Mouse (Mus musculus) embryonic facial prominence, embryonic 15.5 days (tissue): ENCODE data around the gene Ifngr2. TPM values are rescaled to one million over a fixed set of nuclear protein-coding genes. Genes with fewer than 3 reads are reported as not detected.

Experiments
- ATAC-seq: fragments of 200-750 bp; cut with Nextera tagmentation; 2 replicates; pipeline ENCODE4 v1.8.0; 2017; ENCODE audit warnings: low read depth, moderate TSS enrichment; ENCODE audit not compliant: insufficient number of reproducible peaks, low FRiP score, low TSS enrichment
- H3K27ac ChIP-seq: fragments of 300-500 bp; sonication (generic); replicated peaks from 2 replicates; pipeline ENCODE4 v1.5.1; 2015; ENCODE audit warnings: mild to moderate bottlenecking, inconsistent platforms
- H3K27me3 ChIP-seq: fragments of 300-500 bp; sonication (generic); 2 replicates; pipeline ENCODE4 v1.6.1; 2015; ENCODE audit warnings: inconsistent platforms
- H3K36me3 ChIP-seq: fragments of 300-500 bp; sonication (generic); 2 replicates; pipeline ENCODE4 v1.6.1; 2015; ENCODE audit warnings: mild to moderate bottlenecking, inconsistent platforms
- H3K4me1 ChIP-seq: fragments of 300-500 bp; sonication (generic); 2 replicates; pipeline ENCODE4 v1.6.1; 2015; ENCODE audit warnings: inconsistent platforms
- H3K4me2 ChIP-seq: fragments of 300-500 bp; sonication (generic); replicated peaks from 2 replicates; pipeline ENCODE4 v1.6.1; 2015; ENCODE audit warnings: mild to moderate bottlenecking, inconsistent platforms
- H3K4me3 ChIP-seq: fragments of 300-500 bp; sonication (generic); replicated peaks from 2 replicates; pipeline ENCODE4 v1.5.1; 2015; ENCODE audit warnings: mild to moderate bottlenecking, inconsistent platforms
- H3K9ac ChIP-seq: fragments of 300-500 bp; sonication (generic); 2 replicates; pipeline ENCODE4 v1.6.1; 2015; ENCODE audit warnings: inconsistent platforms
- H3K9me3 ChIP-seq: fragments of 300-500 bp; sonication (generic); replicated peaks from 2 replicates; pipeline ENCODE4 v1.6.1; 2016; ENCODE audit warnings: inconsistent platforms
- WGBS: fragments of 180-500 bp; shearing (Covaris S2); methylation state at CpG from one replicate; pipeline ENCODE4 v1.1.7; 2015; 5-methylcytosine and 5-hydroxymethylcytosine counted together
- polyA plus RNA-seq: library from polyadenylated mRNA; unstranded; fragments of >200 nt; fragmentation: Nextera tagmentation; extraction: Ambion mirVana; gene quantifications from 2 replicates; pipeline ENCODE4 v1.2.1, GENCODE M21; 2015

Ifngr2 gene
- polyA plus RNA-seq, 1 experiment from 2014 or later = 58.8 TPM

- Histone ChIP-seq H3K9me3 (no peaks in the 10 kb centered on the region), H3K9ac (no peak overlapping the region), H3K4me3 (no peak overlapping the region), H3K27me3 (no peaks in the 10 kb centered on the region), H3K36me3 (no peaks in the 10 kb centered on the region), H3K4me1 (peaks cover 16% of the 10 kb centered on the region), H3K4me2 (no peak overlapping the region), H3K27ac (no peak overlapping the region)
- 55% methylated on average over 3 of the region's 3 CpGs for WGBS
- no peak for ATAC-seq
Measured at GRCm38 (mm10) chr16:91593262-91593661, 46.4 kb downstream of the Ifngr2 start.

GRCm38 (mm10) chr16:91595076-91595475, 48.2 kb downstream of the Ifngr2 start:
- Histone ChIP-seq H3K4me1 (peaks cover 16% of the 10 kb centered on the region), H3K27me3 (0 out of 2 replicates have a peak, but pooled peaks cover 3% of the 10 kb centered on the region), H3K4me2 (no peak overlapping the region), H3K4me3 (no peak overlapping the region), H3K9ac (no peak overlapping the region), H3K36me3 (no peaks in the 10 kb centered on the region), H3K9me3 (no peaks in the 10 kb centered on the region), H3K27ac (no peak overlapping the region)
- no peak for ATAC-seq
- WGBS = 72% methylated on average over 6 of the region's 6 CpGs

- peak overlapping the region; percentile 92 for H3K4me2 ChIP-seq
- no peak overlapping the region for H3K9ac ChIP-seq
- 15% methylated on average over 9 of the region's 9 CpGs for WGBS
- ATAC-seq = no peak
- H3K27me3 ChIP-seq = 0 out of 2 replicates have a peak, but pooled peaks cover 3% of the 10 kb centered on the region
- H3K4me1 ChIP-seq = peaks cover 16% of the 10 kb centered on the region
- peak overlapping the region; percentile 66; the same call in 1 of the 2 replicates for H3K27ac ChIP-seq
- no peaks in the 10 kb centered on the region for H3K9me3 ChIP-seq
- H3K4me3 ChIP-seq = peak overlapping the region; percentile 92
- no peaks in the 10 kb centered on the region for H3K36me3 ChIP-seq
Measured at GRCm38 (mm10) chr16:91596397-91596778, 49.5 kb downstream of the Ifngr2 start.

- Histone ChIP-seq H3K4me2 (peak overlapping the region; percentile 92), H3K36me3 (no peaks in the 10 kb centered on the region), H3K9me3 (no peaks in the 10 kb centered on the region), H3K4me1 (peaks cover 16% of the 10 kb centered on the region), H3K9ac (peak overlapping the region; percentile 82), H3K27me3 (0 out of 2 replicates have a peak, but pooled peaks cover 3% of the 10 kb centered on the region), H3K27ac (peak overlapping the region; percentile 66), H3K4me3 (peak overlapping the region; percentile 92)
- WGBS = under 1% methylated on average over 75 of the region's 75 CpGs
- ATAC-seq = no peak; the same call in 1 of the 2 replicates
Measured at GRCm38 (mm10) chr16:91596779-91597671, 50.2 kb downstream of the Ifngr2 start.

GRCm38 (mm10) chr16:91597672-91598010, 50.8 kb downstream of the Ifngr2 start, which contains the start of gene Tmem50b:
TSS of gene Tmem50b (minus strand) at chr16:91597800.
- Histone ChIP-seq H3K9ac (peak within 1 kb of the TSS; percentile 82), H3K4me2 (peak within 1 kb of the TSS; percentile 92), H3K36me3 (no peaks in the 10 kb centered on the region), H3K4me1 (peaks cover 13% of the 10 kb centered on the region), H3K27ac (peak within 1 kb of the TSS; percentile 66), H3K4me3 (peak within 1 kb of the TSS; percentile 92), H3K9me3 (no peaks in the 10 kb centered on the region), H3K27me3 (0 out of 2 replicates have a peak, but pooled peaks cover 3% of the 10 kb centered on the region)
- ATAC-seq = peak; percentile 100
- 1% methylated on average over 34 of the region's 34 CpGs for WGBS

GRCm38 (mm10) chr16:91599242-91599641, 52.4 kb downstream of the Ifngr2 start:
- Histone ChIP-seq H3K9ac (no peak overlapping the region), H3K36me3 (no peaks in the 10 kb centered on the region), H3K4me2 (no peak overlapping the region), H3K4me3 (no peak overlapping the region), H3K27me3 (0 out of 2 replicates have a peak, but pooled peaks cover 3% of the 10 kb centered on the region), H3K4me1 (peaks cover 13% of the 10 kb centered on the region), H3K9me3 (no peaks in the 10 kb centered on the region), H3K27ac (no peak overlapping the region)
- no peak for ATAC-seq

- H3K4me3 ChIP-seq = no peak overlapping the region
- peaks cover 8% of the 10 kb centered on the region for H3K4me1 ChIP-seq
- no peak overlapping the region for H3K4me2 ChIP-seq
- ATAC-seq = no peak
- no peaks in the 10 kb centered on the region for H3K9me3 ChIP-seq
- 76% methylated on average over 4 of the region's 4 CpGs for WGBS
- H3K9ac ChIP-seq = no peak overlapping the region
- H3K36me3 ChIP-seq = no peaks in the 10 kb centered on the region
- 0 out of 2 replicates have a peak, but pooled peaks cover 3% of the 10 kb centered on the region for H3K27me3 ChIP-seq
- no peak overlapping the region for H3K27ac ChIP-seq
Measured at GRCm38 (mm10) chr16:91601081-91601480, 54.2 kb downstream of the Ifngr2 start.

GRCm38 (mm10) chr16:91601693-91602092, 54.8 kb downstream of the Ifngr2 start:
- no peak for ATAC-seq
- Histone ChIP-seq H3K27ac (no peak overlapping the region), H3K4me1 (peaks cover 3% of the 10 kb centered on the region), H3K27me3 (0 out of 2 replicates have a peak, but pooled peaks cover 3% of the 10 kb centered on the region), H3K4me3 (no peak overlapping the region), H3K9me3 (no peaks in the 10 kb centered on the region), H3K4me2 (no peak overlapping the region), H3K9ac (no peak overlapping the region), H3K36me3 (no peaks in the 10 kb centered on the region)
- WGBS = 69% methylated on average over 9 of the region's 9 CpGs

GRCm38 (mm10) chr16:91605156-91605555, 58.3 kb downstream of the Ifngr2 start:
- Histone ChIP-seq H3K27me3 (no peaks in the 10 kb centered on the region), H3K27ac (no peak overlapping the region), H3K9ac (no peak overlapping the region), H3K36me3 (no peaks in the 10 kb centered on the region), H3K9me3 (no peaks in the 10 kb centered on the region), H3K4me3 (no peak overlapping the region), H3K4me2 (no peak overlapping the region), H3K4me1 (no peaks in the 10 kb centered on the region)
- ATAC-seq = no peak
- 72% methylated on average over 6 of the region's 6 CpGs for WGBS

- 81% methylated on average over 8 of the region's 8 CpGs for WGBS
- H3K4me3 ChIP-seq = no peak overlapping the region
- no peak overlapping the region for H3K9ac ChIP-seq
- no peak overlapping the region for H3K27ac ChIP-seq
- no peaks in the 10 kb centered on the region for H3K9me3 ChIP-seq
- H3K36me3 ChIP-seq = no peaks in the 10 kb centered on the region
- H3K4me1 ChIP-seq = no peaks in the 10 kb centered on the region
- no peak for ATAC-seq
- H3K4me2 ChIP-seq = no peak overlapping the region
- no peaks in the 10 kb centered on the region for H3K27me3 ChIP-seq
Measured at GRCm38 (mm10) chr16:91606958-91607357, 60.1 kb downstream of the Ifngr2 start.

- no peak for ATAC-seq
- H3K4me2 ChIP-seq = no peak overlapping the region
- WGBS = 49% methylated on average over 9 of the region's 9 CpGs
- H3K9me3 ChIP-seq = no peaks in the 10 kb centered on the region
- no peak overlapping the region for H3K27ac ChIP-seq
- no peaks in the 10 kb centered on the region for H3K4me1 ChIP-seq
- no peak overlapping the region for H3K9ac ChIP-seq
- no peaks in the 10 kb centered on the region for H3K36me3 ChIP-seq
- H3K27me3 ChIP-seq = no peaks in the 10 kb centered on the region
- no peak overlapping the region for H3K4me3 ChIP-seq
Measured at GRCm38 (mm10) chr16:91609501-91610245, 62.8 kb downstream of the Ifngr2 start.
